Mouse (Mus musculus): ENCODE measurements around the gene Il27ra.
"Not testable (repeated sequence)": the region's sequence is repeated elsewhere in the genome, so short reads cannot be mapped to it uniquely, and the experiment has no call there.

Gene Il27ra

DNA sequence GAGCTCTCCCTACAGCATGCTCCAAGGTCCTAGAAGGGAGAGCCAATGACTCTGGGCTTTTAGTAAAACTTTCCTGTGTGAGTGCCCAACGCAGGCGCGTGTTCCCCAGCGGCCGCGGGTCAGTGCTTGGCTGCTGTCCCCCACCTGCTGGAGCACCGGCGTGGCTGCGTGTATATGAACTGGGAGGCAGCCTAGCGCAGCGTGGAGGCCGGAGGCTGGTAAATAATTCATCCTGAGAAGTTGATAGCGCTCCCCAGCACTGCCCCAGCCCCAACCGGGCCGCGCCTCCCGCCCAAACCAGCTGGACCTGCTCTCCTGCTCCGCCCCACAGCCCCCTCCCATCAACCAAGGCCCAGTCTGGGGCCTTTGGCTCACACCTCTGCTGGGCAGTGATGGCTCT lies 21.3 kb downstream of the Il27ra start, which contains the start of gene Palm3:
Palm3 (plus strand) TSS at position 376 of the 400 bp plus-strand sequence.
- DNase-seq (ENCODE audit: low read depth, low spot score) = no peak

DNA sequence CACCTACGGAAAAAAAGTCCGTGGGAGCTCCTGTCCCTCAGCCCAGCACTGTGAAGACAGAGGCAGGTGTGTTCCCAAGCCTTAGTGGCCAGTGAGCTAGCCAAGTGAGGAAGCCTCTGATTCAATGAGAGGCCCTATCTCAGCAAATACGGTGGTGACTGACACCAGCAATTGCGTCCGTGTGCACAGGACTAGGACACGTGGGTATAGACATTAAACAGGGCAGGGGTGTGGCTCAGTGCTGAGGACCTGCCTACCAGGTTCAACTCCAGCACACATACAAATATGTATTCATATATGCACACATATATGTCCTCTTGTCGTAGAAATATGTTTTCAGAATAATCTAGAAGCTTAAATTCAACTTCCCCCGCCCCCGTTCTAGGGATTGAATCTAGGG lies 22.7 kb downstream of the Il27ra start:
- no peak for DNase-seq (ENCODE audit: low read depth, low spot score)

DNA sequence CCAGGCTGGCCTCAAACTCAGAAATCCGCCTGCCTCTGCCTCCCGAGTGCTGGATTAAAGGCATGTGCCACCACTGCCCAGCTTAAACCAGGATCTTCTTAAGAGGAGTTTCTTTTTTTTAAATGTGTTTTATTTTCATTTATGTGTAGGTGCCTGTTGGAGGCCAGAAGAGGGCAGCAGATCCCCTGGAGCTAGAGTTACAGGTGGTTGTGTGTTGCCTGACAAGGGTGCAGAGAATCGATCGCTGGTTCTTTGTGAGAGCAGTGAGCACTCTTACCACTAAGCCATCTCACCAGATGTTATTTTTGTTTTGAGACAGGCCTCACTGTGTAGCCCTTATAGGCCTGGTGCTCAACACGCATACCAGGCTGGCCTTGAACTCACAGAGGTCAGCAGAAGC lies 26.6 kb downstream of the Il27ra start:
- no peak for DNase-seq (ENCODE audit: low read depth, low spot score)

DNA sequence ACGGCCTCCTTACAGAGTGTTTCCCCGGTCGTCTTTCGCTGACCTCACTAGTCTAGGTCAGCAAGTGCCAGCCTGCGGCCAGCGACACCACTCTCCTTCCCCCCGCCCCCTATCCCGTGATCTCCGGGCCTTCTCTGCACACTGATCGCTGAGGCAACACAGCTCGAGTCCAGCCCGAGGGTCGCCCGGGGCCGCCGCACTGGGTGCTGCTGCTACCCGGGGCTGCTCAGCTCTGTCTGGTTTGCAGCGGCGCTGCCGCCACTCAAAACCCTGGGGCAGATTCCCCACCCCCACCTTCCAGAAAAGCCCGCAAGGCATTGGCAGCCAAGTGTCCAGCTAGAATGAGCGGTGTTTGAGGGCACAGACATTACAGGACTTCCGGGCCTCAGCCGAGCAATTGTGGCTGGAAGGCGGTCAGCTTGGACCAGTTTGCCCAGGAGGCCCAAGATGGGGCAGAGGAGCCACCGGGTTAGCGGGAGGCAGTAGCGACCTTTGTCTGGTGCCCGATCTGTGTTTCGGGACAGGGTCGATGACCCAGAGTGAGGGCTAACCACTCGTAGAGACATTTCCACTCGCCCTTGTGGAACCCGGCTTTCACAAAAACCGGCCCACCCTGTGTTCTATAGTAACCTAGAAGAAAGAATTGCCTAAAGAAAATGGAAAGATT lies 29.8 kb downstream of the Il27ra start:
- DNase-seq (ENCODE audit: low read depth, low spot score) = no peak

DNA sequence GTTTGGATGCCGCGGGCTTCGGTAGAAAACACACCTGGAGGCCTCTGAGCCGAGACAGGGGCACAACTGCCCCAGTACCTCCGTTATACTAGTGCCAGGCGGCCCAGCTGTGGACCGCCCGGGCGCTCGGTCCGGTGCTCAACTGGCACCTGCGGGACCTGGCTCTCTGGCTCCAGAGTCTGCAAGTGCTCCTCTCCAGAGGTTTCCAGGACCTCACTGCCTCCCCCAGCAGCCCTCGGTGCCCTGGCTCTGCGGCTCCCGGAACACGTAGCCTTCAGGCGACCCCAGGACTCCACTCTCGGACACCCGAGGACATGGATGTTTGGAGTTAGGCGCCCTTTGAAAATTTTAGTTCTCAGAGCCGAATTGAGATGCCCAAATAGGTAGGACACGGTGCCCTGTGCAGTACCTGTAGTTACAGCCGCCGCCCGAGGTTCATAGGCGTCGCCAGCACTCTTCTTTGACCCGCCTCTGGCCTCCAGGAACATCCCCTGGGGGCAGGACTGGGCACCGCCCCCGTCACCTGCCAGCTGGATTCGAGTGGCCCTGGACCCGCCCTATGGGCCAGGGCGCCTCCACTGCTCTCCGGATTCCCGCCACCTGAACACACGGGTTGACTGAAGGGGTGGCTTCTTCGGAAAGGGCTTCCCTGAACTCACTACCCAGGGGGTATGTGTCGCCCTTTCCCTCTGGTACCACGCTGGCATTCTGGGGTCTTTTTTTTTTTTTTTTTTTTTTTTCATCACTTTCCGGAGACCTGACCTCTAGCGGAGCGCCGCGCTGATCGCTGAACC lies 30.5 kb downstream of the Il27ra start, which contains the start of gene 2210011C24Rik:
2210011C24Rik (minus strand) TSS at position 467 of the 794 bp plus-strand sequence.
- no peak for DNase-seq (ENCODE audit: low read depth, low spot score)

DNA sequence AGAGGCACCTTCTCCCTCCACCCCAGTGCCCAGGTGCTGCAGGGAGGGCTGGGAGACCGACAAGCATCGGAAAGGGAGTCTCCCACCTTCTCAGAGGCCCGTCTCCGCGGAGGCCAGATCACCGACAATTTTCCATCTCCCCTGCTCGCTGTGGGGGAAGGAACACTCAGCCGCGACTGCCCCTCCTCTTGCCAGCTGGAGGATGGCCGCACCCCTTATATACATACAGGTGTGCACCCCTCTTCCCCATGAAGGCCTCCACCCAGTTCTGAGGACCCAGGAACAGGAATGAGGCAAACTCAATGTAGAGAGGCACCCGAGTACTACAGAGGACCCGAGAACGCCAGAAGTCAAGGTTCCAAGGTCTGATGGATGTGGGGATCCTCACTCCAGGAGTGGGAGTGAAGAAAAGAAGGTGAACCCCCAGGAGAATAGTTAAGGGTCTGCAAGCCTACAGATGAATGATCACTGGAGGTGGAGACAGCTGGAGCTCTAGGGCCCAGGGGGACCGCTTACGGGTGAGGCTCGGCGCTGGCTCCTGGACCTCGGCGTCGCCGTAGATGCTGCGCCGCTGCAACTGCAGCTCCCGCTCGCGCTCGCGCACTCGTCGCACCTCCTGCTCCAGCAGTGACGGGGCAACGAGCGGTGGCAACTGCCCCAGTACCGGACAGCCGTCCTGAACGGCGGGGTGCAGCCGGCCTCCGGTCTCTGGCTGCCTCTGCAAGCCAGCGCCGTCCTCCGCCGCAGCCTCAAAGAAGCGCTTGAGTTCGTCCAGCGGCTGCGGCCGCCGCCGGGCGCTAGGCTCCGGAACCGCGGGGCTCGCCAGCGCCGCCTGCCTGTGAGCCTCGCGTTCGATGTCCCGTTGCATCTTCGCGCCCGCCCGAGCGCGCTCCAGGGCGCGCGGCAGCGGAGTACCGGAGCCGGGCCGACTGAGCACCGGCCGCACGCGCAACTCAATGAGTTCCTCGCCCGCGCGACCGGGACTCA lies 31.5 kb downstream of the Il27ra start:
- DNase-seq (ENCODE audit: low read depth, low spot score) = peak; percentile 62

DNA sequence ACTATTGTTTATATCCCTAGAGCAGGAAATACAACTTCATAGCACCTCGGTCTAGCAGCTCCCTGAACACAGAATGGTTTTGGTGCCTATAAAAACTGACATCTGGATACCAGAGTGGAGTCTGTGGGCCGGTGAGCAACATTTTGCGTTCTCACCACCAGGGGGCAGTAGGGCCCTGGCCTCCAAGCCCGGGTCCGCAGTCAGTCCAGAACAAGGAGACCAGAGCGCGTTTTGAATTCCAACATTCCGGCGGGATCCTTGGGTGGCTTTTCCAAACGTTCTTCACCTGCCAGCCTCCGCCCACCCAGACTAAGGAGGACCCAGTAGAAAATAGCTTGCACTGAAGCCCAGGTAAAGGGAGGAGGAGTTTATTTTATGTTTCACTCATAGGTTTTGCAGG lies 32.5 kb downstream of the Il27ra start:
- DNase-seq (ENCODE audit: low read depth, low spot score) = peak; percentile 63

DNA sequence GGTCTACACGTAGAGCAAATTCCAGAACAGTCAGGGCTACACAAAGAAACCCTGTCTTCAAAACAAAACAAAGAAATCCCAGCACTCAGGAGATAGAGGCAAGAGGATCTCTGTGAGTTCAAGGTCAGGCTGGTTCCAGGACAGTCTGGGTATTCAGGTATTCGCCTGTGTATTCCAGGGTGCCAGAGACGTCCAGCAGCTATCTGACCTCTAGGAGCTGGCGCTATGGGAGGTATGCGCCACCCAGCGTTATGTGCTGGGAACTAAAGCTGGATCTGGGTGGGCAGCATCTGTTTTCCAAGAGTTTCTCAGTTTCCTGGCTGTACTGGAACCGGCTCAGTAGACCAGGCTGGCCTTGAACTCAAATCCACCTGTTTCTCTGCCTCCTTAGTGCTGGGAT lies 34.0 kb downstream of the Il27ra start:
- DNase-seq (ENCODE audit: low read depth, low spot score) = no peak

DNA sequence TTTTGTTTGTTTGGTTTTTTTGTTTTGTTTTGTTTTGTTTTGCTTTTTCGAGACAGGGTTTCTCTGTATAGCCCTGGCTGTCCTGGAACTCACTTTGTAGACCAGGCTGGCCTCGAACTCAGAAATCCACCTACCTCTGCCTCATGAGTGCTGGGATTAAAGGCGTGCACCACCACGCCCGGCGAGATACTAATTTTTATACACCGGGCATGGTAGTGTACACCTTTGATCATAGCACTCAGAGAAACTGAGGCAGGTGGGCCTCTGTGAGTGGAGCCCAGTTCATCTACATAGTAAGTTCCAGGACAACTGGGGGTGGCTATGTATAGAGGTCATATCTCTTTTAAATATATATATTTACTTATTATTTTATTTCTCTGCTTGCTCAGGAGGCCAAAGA lies 36.9 kb downstream of the Il27ra start:
- not testable (repeated sequence) for DNase-seq (ENCODE audit: low read depth, low spot score)

DNA sequence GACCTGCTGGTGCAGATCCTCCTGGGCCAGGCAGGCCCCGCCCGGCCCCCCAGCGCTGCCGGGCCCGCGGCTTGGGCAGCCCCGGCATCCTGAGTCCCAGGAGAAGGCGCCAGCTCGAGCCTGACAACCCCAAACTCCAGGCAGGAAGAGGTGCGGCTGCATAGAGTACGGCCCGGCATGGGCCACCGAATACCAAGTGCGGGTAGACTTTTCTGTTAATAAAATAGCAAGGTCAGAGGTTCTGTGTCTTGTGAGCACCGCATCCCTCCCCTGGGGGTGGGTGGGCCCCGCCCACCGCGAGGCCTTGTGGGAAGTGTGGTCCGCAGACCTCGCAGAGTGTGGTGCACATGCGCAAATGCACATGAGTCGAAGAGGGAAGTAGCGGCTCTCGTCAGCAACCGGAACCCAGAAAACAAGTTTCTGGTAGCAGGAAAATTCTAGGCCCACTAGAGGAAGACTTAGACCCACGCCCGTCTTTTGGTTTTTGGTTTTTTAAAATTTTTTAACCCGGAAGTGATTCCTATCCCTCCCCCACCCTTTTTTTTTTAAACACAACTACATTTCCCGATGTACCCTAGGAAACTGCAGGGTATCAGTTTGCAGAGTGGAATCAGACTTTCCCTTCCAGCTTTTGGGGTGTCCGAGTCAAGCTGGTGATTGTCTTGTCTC lies 37.7 kb downstream of the Il27ra start:
- DNase-seq (ENCODE audit: low read depth, low spot score) = peak; percentile 97

DNA sequence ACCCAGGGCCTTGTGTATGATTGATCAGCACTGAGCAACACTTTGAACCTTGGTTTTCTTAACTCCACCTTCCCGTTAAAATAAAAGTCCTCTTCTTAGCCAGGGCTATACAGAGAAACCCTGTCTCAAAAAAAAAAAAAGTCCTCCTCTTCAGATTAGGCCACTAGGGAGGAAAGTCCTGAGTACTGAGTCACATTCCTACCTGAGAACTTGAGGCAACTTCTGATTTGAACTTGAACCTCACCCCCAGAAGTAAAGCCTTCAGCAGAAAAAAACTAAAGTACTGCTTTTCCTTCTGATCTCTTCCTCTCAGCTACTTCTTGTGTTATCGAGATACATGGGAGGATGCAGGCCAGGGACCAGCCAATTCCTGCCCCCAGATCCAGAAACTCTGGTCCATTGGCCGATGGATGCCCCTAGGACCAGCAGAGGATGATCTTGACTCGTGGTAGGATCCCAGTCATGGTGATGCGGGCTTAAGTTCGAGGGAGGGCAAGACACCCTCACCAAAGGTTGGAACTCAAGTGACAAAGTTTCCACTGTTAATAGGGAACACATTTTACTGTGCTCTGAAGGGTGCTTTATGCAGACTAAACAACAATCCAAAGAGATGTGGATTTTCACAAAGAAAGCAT lies 38.7 kb downstream of the Il27ra start:
- DNase-seq (ENCODE audit: low read depth, low spot score) = no peak

DNA sequence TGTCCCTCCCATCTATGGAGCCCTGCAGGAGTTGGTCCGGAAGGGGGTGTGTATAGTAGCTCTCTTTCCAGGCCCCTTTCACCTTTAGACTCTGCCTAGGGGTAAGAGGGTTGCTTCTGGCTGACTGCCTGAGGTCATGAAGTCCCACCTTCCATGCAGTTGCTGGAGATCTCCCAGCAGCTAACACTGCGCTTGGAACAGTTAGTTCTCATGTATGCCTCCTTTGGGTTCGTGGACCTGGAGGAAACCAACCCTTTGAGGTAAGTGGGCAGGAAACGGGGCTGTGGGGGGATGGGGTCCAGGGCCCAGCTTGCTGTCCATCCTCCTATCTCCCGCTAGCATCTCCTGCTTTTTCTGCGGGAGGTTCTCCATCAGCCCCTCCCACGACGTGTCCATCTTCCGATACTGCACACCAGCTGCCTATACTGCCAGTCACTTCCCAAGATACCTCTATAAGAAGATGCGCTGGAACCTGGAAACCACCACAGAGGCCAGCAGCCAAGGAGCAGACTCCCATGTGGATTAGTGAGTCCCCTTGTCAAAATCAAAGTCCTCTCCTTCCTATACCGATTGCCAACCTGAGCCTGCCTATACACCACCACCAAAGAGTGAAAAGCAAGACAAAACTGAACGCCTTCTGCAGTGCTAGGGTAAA lies 39.3 kb downstream of the Il27ra start:
- no peak for DNase-seq (ENCODE audit: low read depth, low spot score)

DNA sequence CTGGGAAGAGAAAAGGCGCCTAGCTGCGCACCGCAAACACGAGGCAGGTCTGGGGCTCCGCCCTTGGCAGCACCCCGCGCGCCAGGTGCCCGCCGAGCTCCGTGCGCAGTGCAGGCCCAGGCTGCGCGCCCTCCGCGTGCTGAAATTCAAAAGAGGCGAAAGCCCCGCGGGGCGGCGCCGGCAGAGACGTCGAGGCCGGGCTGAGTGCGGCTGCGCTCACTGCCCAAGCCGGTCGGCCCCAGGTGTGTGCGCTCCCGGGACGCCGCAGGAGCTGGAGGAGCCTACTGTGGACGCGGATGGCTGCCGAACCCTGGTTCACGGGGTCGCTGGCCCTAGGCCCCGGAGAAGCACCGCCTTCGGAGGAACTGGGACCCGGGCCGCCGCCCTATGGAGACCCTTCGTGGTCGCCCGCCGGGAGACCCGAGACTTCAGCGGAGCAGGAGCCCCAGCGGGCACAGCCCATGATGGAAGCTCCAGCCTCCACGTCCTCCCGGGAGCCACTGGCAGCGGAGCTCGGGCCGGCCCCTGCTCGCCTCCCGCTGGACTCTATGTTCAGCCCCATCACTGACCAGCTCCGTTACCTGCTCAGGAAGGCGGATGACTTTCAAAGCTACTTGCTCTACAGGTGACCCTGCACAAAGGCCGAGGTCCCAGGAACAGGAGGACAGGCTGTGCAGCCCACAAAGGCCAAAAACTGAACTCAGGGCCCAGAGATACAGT lies 40.9 kb downstream of the Il27ra start, which contains the start of gene 1700067K01Rik:
1700067K01Rik (plus strand) TSS at position 222 of the 720 bp plus-strand sequence.
- no peak for DNase-seq (ENCODE audit: low read depth, low spot score)

DNA sequence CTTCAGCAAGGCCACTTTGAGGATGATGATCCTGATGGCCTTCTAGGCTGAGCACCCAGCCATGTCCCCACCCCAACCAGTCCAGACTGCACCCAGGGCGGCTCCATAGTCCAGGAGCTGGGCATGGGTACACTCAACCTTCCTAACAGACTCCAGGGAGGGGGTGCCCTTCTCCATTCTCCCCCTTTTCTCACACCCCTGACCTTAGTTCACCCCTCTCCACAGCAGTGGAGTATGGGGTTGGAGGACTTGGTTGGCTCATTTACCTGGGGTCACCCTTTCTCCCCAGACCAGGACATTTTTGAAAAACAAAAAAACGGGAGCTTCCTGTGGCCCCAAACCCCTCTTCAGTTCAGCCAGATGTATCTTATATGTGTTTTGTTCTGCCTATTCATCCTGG lies 42.6 kb downstream of the Il27ra start:
- no peak for DNase-seq (ENCODE audit: low read depth, low spot score)

DNA sequence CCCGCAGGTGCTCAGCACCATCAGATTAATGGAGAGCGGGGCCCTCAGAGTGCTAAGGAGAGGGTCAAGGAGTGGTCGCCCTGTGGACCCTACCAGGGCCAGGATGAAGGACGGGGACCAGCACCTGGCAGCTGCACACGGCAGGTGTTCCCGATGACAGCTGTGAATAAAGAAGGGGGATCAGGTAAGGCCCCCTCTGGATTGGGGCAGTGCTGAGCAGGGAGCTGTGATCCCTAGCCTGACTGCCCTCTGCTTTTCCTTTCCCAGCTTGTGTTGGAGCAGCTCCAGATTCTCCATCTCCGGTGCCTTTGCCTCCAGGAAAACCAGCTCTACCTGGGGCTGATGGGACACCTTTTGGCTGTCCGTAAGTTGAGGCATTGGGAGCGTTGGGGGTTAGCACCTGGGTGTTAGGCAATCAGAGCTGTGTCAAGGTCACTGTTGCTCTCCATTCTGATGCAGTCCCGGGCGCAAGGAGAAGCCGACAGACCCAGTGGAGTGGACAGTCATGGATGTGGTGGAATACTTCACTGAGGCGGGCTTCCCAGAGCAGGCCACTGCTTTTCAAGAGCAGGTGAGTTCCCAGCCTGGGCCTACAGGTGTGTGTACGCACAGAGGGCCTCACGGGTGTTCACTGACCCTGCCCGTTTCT lies 43.2 kb downstream of the Il27ra start:
- no peak for DNase-seq (ENCODE audit: low read depth, low spot score)

DNA sequence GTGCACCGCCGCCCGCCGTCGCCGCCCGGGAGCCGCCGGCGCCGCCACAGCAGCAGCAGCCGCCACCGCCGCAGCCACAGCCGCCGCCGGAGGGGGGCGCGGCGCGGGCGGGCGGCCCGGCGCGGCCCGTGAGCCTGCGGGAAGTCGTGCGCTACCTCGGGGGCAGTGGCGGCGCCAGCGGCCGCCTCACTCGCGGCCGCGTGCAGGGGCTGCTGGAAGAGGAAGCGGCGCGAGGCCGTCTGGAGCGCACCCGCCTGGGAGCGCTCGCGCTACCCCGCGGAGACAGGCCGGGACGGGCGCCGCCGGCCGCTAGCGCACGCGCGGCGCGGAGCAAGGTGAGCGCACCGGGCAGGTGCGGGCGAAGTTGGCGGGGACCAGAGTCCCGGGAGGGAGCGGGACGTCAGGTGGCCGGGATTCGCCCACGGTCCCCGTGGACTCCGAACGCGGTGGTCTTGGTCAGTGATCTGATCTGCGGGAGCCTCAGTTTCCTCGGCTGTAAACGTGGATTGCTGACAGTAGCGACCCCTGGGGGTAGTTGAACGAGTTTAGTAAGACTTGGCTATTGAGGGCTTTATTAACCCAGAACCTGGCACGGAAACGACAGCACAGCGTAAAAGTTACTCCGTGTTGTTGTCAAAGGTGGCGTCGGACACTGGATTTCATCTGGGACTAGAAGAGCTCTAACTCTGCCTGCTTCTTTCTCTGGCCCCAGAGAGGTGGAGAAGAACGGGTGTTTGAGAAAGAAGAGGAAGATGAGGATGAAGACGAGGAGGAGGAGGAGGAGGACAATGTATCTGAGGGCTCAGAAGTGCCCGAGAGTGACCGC lies 43.9 kb downstream of the Il27ra start:
- DNase-seq (ENCODE audit: low read depth, low spot score) = peak; percentile 91

DNA sequence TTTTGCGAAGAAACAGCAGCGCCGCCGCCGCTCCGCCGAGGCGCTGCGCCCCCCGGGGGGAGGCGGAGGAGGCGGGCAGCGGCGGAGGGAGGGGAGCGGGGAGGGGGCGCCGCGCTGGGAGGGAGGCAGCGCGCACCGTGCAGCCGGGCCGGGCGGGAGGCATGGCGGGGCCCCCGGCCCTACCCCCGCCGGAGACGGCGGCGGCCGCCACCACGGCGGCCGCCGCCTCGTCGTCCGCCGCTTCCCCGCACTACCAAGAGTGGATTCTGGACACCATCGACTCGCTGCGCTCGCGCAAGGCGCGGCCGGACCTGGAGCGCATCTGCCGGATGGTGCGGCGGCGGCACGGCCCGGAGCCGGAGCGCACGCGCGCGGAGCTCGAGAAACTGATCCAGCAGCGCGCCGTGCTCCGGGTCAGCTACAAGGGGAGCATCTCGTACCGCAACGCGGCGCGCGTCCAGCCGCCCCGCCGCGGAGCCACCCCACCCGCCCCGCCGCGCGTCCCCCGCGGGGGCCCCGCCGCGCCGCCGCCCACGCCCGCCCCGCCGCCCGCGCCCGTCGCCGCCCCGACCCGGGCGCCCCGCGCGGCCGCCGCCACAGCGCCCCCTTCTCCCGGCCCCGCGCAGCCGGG lies 44.8 kb downstream of the Il27ra start, which contains the start of gene Samd1:
Samd1 (plus strand) TSS at position 162 of the 631 bp plus-strand sequence.
- peak; percentile 70 for DNase-seq (ENCODE audit: low read depth, low spot score)
